Mouse (Mus musculus) T-cell, adult 2 months (primary cell): ENCODE data around the gene Thbs2.
"Not testable (repeated sequence)": the region's sequence is repeated elsewhere in the genome, so short reads cannot be mapped to it uniquely, and the experiment has no call there.

ENCODE experiments used
- DNase-seq: peaks from one replicate; pipeline ENCODE4 v3.0.0; 2022; ENCODE audit warnings: low spot score

The Thbs2 gene

DNA sequence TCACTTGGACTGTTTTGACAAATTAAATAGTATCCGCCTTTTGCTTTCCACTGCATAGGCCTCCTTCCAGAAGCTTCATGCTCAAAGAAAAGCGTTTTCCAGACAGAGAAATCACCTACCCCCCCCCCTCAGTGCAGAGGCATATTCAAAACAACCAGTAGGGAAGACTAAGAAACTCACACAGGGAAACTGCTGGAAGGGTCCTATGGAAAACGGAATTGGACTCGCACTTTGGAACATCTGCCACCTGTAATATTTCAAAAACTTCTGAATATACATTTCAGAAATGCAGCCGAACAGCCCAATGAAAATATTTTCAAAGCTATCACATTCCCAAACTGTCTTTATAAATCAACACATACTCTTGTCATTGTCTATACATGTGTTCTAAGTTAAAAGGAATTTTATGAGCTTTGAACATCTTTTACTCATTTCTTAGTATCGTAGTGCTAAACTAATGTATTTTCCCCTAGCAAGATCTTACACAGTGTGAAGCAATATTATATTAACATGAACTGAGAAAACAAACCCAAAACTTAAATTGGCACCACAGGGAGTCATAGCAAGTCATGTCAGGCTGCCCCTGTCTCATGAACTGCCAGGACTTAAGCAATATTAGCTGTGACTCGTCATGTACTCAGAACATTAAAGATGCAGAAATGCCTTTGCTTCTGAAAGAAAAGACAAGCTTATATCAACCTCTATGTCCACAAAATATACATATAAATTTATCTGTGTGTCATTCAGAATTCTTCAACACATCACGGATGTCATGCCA is 58.3 kb downstream of the Thbs2 start:
- no peak for DNase-seq

DNA sequence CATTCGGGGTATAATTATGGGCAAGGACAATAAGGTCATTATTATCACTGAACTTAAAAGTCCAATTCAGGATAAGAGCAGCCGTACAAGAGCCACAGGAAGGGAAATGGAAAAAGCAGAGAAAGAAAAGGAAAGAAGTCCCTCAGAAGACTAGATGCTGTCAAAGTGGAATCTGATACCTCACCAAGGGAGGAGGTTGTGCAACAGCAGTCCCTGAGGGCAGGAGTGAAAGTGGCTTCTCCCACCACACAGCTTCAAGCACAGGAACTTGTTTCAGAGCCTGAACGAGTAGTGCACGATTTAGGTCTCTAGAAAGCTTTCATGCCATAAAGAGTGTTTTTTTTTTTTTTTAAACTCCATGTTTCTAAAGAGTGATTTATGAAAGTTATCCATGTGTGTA is 65.1 kb downstream of the Thbs2 start:
- no peak for DNase-seq

DNA sequence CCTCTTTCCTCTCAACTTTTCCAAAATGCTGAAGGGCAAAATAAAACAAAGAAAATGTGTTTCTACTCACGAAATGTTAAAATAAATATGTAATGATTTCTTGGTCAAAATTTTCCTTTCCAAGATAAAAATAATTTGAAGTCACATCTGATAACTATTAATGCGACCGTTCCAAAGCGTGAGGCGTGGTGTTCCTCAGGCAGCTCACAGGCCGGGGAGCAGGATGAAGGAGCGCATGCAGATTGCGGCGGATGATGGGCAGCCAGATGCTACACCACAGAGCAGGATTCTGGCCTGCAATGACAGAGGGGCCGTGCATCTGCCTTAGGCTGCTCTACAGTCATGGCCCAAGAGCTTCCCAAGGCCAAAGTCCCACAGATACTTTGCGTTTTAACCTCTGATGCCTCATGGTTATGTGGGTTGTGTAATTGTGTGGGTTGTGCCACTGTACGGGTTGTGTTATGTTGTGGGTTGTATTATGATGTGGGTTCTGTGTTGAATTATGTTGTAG is 66.2 kb downstream of the Thbs2 start:
- no peak for DNase-seq

DNA sequence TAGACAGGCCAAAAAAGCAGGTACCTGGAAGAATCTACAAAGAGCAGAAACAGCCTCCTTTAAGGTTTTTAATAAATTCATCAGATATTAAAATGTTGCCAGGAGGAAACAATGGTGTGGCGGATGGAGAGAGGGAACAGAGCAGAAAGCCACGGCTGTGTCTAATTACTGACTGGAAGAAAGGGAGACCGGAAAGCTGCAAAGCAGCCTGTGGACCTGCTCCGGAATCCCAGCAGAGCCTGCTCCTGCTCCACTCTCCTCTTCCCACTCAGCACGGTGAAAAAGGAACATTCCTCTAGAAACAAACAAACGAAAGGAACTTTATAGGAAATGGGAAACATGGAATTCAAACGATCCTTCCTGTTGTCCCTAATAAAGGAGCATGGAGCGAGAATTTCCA is 69.6 kb downstream of the Thbs2 start:
- DNase-seq = no peak

DNA sequence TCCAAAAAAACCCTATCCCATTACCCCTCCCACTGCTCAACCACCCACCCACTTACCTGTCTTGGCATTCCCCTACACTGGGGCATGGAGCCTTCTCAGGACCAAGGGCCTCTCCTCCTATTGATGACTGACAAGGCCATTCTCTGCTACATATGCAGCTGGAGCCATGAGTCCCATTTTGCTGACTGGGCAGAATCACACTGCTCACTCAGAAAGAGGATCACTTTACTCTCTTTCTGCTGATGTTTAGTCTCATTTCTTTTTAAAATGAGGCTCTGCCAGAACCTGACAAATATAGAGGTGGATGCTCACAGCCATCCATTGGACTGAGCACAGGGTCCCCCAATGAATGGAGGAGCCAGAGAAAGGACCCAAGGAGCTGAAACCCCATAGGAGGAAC is 73.0 kb downstream of the Thbs2 start:
- DNase-seq = not testable (repeated sequence)

DNA sequence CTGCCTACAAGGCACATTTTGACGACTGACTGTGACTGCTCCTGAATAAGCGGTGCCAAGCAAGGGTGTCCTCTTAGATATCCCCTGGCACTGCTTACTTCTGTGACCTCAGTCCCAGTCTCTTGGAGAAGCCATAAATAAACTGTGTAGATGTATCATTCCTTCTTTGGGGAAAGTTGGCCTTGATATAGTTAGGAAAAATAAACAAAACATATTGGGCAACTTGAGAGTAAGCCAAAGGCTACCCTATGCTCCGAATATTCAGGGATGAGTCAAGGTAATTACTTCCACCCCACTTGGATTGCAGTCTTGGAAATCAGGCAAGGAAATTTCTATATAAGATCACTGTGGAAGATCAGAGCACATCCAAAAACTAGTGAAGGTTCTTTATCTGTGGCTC is 74.0 kb downstream of the Thbs2 start:
- DNase-seq = no peak

DNA sequence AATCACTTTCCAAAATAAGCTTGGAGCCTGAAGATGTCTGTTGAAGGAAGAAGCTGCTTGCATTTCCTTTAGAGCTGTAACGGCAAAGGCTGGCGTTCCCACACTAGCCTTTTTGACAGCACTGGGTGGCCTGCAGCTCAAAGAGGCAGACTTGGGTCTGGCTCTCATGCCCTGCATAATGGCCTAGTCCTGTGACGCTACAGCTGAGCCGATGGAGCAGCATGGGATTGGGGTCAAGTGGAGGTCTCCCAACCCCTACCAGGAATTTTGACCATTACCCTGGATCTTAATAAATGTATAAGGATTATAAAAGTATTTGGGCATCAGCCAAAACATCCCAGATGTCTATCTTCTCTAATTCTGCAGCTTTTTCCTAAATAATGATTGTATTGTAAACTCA is 75.0 kb downstream of the Thbs2 start:
- DNase-seq = no peak
